Mouse (Mus musculus) liver, embryonic 11.5 days (tissue): Measurements from ENCODE around the gene Nell1. TPM values are rescaled to one million over a fixed set of nuclear protein-coding genes. Genes with fewer than 3 reads are reported as not detected.
"Not testable (repeated sequence)": the region's sequence is repeated elsewhere in the genome, so short reads cannot be mapped to it uniquely, and the experiment has no call there.

Source experiments
- ATAC-seq: fragments of 200-750 bp; cut with Nextera tagmentation; replicated peaks from 2 replicates; pipeline ENCODE4 v1.8.0; 2017; ENCODE audit warnings: moderate number of reproducible peaks, mild to moderate bottlenecking, moderate TSS enrichment, moderate library complexity; ENCODE audit not compliant: low FRiP score
- DNase-seq: peaks from one replicate; pipeline ENCODE4 v3.0.0-alpha.2; 2017; ENCODE audit warnings: low spot score
- H3K27ac ChIP-seq: fragments of 300-500 bp; sonication (generic); 2 replicates; pipeline ENCODE4 v1.5.1; 2014; ENCODE audit warnings: mild to moderate bottlenecking, low read depth, low read length, control low read depth
- H3K27me3 ChIP-seq: fragments of 300-500 bp; sonication (generic); replicated peaks from 2 replicates; pipeline ENCODE4 v1.6.1; 2014; ENCODE audit warnings: low read length, mixed read lengths; ENCODE audit not compliant: control insufficient read depth, insufficient read depth
- H3K36me3 ChIP-seq: fragments of 300-500 bp; sonication (generic); 2 replicates; pipeline ENCODE4 v1.6.1; 2014; ENCODE audit warnings: mild to moderate bottlenecking, low read length, moderate library complexity, mixed read lengths; ENCODE audit not compliant: control insufficient read depth, insufficient read depth
- H3K4me1 ChIP-seq: fragments of 300-500 bp; sonication (generic); replicated peaks from 2 replicates; pipeline ENCODE4 v1.6.1; 2014; ENCODE audit warnings: low read length, mixed read lengths; ENCODE audit not compliant: control insufficient read depth, insufficient read depth
- H3K4me2 ChIP-seq: fragments of 300-500 bp; sonication (generic); 2 replicates; pipeline ENCODE4 v1.6.1; 2014; ENCODE audit warnings: mild to moderate bottlenecking, control low read depth, moderate library complexity
- H3K4me3 ChIP-seq: fragments of 300-500 bp; sonication (generic); 2 replicates; pipeline ENCODE4 v1.5.1; 2014; ENCODE audit warnings: low read depth, low read length, control low read depth
- H3K9ac ChIP-seq: fragments of 300-500 bp; sonication (generic); 2 replicates; pipeline ENCODE4 v1.6.1; 2014; ENCODE audit warnings: low read depth, low read length, control low read depth
- H3K9me3 ChIP-seq: fragments of 300-500 bp; sonication (generic); 2 replicates; pipeline ENCODE4 v1.6.1; 2016; ENCODE audit warnings: low read length, inconsistent platforms, mixed read lengths; ENCODE audit not compliant: control insufficient read depth
- WGBS: fragments of 180-500 bp; shearing (Covaris S2); extraction: QIAGEN DNeasy Blood & Tissue Kit; methylation state at CpG from one replicate; pipeline ENCODE4 v1.1.7; 2014; 5-methylcytosine and 5-hydroxymethylcytosine counted together
- polyA plus RNA-seq: library from polyadenylated mRNA; unstranded; fragments of >200 nt; fragmentation: Nextera tagmentation; extraction: Ambion mirVana; gene quantifications from 2 replicates; pipeline ENCODE4 v1.2.1, GENCODE M21; 2014

Gene Nell1
- polyA plus RNA-seq, result 1.1 and 1.7 TPM in 2 replicates

DNA sequence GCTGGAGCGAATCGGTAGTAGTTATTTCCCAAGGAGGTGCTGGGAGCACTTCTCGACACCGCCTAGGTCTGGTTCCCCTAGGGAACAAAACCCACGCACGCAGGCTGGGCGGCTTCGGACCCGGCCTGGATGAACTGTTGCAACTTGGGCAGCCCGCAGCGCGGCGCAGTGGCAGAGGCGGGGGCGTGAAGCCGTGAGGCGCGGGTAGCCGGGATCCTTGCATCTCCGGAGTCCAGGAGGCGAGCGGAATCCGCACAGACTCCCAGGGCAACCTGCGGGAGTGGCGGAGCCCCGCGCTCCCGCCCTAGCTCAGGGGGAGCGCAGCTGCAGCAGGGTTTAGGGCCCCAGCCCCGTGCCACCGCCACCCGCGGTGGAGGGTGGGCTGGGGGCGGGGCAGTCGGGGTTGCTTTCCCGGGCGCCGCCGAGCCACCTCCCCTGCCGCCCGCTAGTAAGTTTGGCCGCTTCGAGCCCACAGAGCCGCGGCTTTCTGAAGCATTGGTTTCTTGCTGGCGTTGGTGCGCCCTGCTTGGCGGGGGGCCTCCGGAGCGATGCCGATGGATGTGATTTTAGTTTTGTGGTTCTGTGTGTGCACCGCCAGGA lies at the start of gene Nell1:
Gene Nell1 (plus strand): TSS at position 24 of the 600 bp plus-strand sequence.
- no peaks in the 10 kb centered on the region for H3K4me1 ChIP-seq
- no peaks in the 10 kb centered on the region for H3K9me3 ChIP-seq
- H3K9ac ChIP-seq, result no peak within 1 kb of the TSS
- peaks cover 48% of the 10 kb centered on the region for H3K27me3 ChIP-seq
- ATAC-seq, result no peak
- WGBS, result 2% methylated on average over 52 of the region's 52 CpGs
- no peak within 1 kb of the TSS for H3K27ac ChIP-seq
- peak within 1 kb of the TSS; percentile 69 for H3K4me2 ChIP-seq
- H3K4me3 ChIP-seq, result peak within 1 kb of the TSS; percentile 48
- DNase-seq, result no peak
- H3K36me3 ChIP-seq, result no peaks in the 10 kb centered on the region

GRCm38 (mm10) chr7:49928571-49928970 lies 46.1 kb upstream of the Nell1 start:
- Histone ChIP-seq H3K36me3 (no peaks in the 10 kb centered on the region), H3K4me3 (no peak overlapping the region), H3K9me3 (no peaks in the 10 kb centered on the region), H3K27me3 (no peaks in the 10 kb centered on the region), H3K4me1 (no peaks in the 10 kb centered on the region), H3K9ac (no peak overlapping the region), H3K27ac (no peak overlapping the region), H3K4me2 (no peak overlapping the region)
- 58% methylated on average over 3 of the region's 3 CpGs for WGBS
- no peak for DNase-seq
- no peak for ATAC-seq

- Histone ChIP-seq H3K9ac (no peak overlapping the region), H3K4me1 (no peaks in the 10 kb centered on the region), H3K4me2 (no peak overlapping the region), H3K4me3 (no peak overlapping the region), H3K27me3 (no peaks in the 10 kb centered on the region), H3K27ac (no peak overlapping the region), H3K36me3 (no peaks in the 10 kb centered on the region), H3K9me3 (no peaks in the 10 kb centered on the region)
- WGBS, result 72% methylated on average over 4 of the region's 4 CpGs
- ATAC-seq (no peak), DNase-seq (no peak)
These were observed 44.7 kb upstream of the Nell1 start for GRCm38 (mm10) chr7:49929999-49930398.

DNA sequence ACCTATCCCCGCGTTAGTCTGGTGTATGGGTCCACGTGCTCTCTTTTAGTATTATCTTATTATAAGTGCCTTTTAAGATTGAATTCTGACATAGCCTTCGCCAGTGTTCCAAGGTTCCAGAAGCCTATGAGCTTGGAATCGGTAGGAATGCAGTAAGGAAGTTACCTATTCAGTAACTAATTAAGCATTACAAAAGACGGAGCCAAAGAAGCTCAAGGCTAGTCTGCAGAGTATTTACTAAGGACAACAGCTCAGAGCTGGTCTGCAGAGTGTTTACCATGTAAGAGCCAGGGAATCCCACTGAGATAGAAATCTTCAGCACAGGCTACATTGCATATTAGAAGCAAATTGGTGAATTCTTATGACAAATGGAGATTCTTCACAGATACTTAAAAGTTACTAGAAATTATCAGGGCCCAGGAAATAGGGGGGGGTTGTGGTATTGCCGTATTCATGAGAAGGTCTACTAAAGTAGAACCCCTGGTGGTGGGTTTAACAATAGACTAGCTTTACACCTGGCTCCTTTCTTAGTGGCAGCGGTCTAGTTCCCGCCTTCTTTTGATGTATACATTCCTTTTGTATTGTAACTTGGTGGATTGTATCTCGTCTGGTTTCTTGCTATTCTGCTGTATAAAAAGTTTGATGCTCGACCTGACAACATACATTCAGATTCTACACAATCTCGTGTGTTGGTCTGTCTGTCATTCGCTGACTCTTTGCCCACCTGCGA lies 41.1 kb upstream of the Nell1 start:
- H3K4me2 ChIP-seq, ATAC-seq, H3K4me1 ChIP-seq, H3K9ac ChIP-seq, H3K9me3 ChIP-seq, H3K36me3 ChIP-seq, DNase-seq, H3K4me3 ChIP-seq, H3K27ac ChIP-seq, H3K27me3 ChIP-seq: not testable (repeated sequence)
- WGBS, result 78% methylated on average over 14 of the region's 14 CpGs

GRCm38 (mm10) chr7:49936821-49937220 lies 37.8 kb upstream of the Nell1 start:
- Histone ChIP-seq H3K4me2 (no peak overlapping the region), H3K9ac (no peak overlapping the region), H3K36me3 (no peaks in the 10 kb centered on the region), H3K4me3 (no peak overlapping the region), H3K4me1 (no peaks in the 10 kb centered on the region), H3K27me3 (no peaks in the 10 kb centered on the region), H3K9me3 (no peaks in the 10 kb centered on the region), H3K27ac (no peak overlapping the region)
- WGBS, result 81% methylated on average over 3 of the region's 3 CpGs
- DNase-seq, result no peak
- no peak for ATAC-seq

- H3K9me3 ChIP-seq, result no peaks in the 10 kb centered on the region
- H3K36me3 ChIP-seq, result no peaks in the 10 kb centered on the region
- no peaks in the 10 kb centered on the region for H3K4me1 ChIP-seq
- ATAC-seq (no peak), DNase-seq (no peak)
- 62% methylated on average over 3 of the region's 3 CpGs for WGBS
- H3K9ac ChIP-seq, result no peak overlapping the region
- H3K27me3 ChIP-seq, result no peaks in the 10 kb centered on the region
- H3K4me2 ChIP-seq, result no peak overlapping the region
- no peak overlapping the region for H3K27ac ChIP-seq
- H3K4me3 ChIP-seq, result no peak overlapping the region
These were observed 32.6 kb upstream of the Nell1 start for GRCm38 (mm10) chr7:49942023-49942422.

- Histone ChIP-seq H3K27me3 (no peaks in the 10 kb centered on the region), H3K4me2 (no peak overlapping the region), H3K4me1 (no peaks in the 10 kb centered on the region), H3K4me3 (no peak overlapping the region), H3K27ac (no peak overlapping the region), H3K36me3 (no peaks in the 10 kb centered on the region), H3K9ac (no peak overlapping the region), H3K9me3 (no peaks in the 10 kb centered on the region)
- ATAC-seq (no peak), DNase-seq (no peak)
- 63% methylated on average over 5 of the region's 5 CpGs for WGBS
These were observed 32.2 kb upstream of the Nell1 start for GRCm38 (mm10) chr7:49942490-49942889.

- H3K27me3 ChIP-seq, result no peaks in the 10 kb centered on the region
- WGBS, result 83% methylated on average over 9 of the region's 9 CpGs
- H3K9me3 ChIP-seq, result no peaks in the 10 kb centered on the region
- DNase-seq (no peak), ATAC-seq (no peak)
- H3K4me2 ChIP-seq, result no peak overlapping the region
- H3K27ac ChIP-seq, result no peak overlapping the region
- no peaks in the 10 kb centered on the region for H3K36me3 ChIP-seq
- no peak overlapping the region for H3K4me3 ChIP-seq
- no peaks in the 10 kb centered on the region for H3K4me1 ChIP-seq
- H3K9ac ChIP-seq, result no peak overlapping the region
These were observed 28.0 kb upstream of the Nell1 start for GRCm38 (mm10) chr7:49946691-49947090.
